Mouse (Mus musculus): ENCODE measurements around the gene Supt3.

The Supt3 gene

GRCm38 (mm10) chr17:44782366-44782765 is 5.4 kb downstream of the Supt3 start:
- DNase-seq (ENCODE audit: low spot score in 2 of 2): no peak

- DNase-seq (ENCODE audit: low spot score in 2 of 2): no peak
These were observed 6.2 kb downstream of the Supt3 start for GRCm38 (mm10) chr17:44783143-44783542.

GRCm38 (mm10) chr17:44788982-44789747 is 12.2 kb downstream of the Supt3 start:
- DNase-seq (ENCODE audit: low spot score in 2 of 2): no peak

GRCm38 (mm10) chr17:44792218-44792917 is 15.4 kb downstream of the Supt3 start:
- no peak for DNase-seq (ENCODE audit: low spot score in 2 of 2)

- DNase-seq (ENCODE audit: low spot score in 2 of 2): no peak
These were observed 20.4 kb downstream of the Supt3 start for GRCm38 (mm10) chr17:44797331-44797730.

- DNase-seq (ENCODE audit: low spot score in 2 of 2): no peak
These were observed 30.1 kb downstream of the Supt3 start for GRCm38 (mm10) chr17:44807031-44807430.

- DNase-seq (ENCODE audit: low spot score in 2 of 2): no peak
These were observed 37.7 kb downstream of the Supt3 start, which contains the start of gene Runx2 for GRCm38 (mm10) chr17:44814508-44815175. Runx2 (minus strand) TSS chr17:44814797.

- no peak for DNase-seq (ENCODE audit: low spot score in 2 of 2)
These were observed 41.9 kb downstream of the Supt3 start for GRCm38 (mm10) chr17:44818825-44819224.

GRCm38 (mm10) chr17:44819816-44820215 is 42.9 kb downstream of the Supt3 start:
- no peak for DNase-seq (ENCODE audit: low spot score in 2 of 2)

- DNase-seq (ENCODE audit: low spot score in 2 of 2): no peak
These were observed 45.0 kb downstream of the Supt3 start for GRCm38 (mm10) chr17:44821940-44822339.

- no peak for DNase-seq (ENCODE audit: low spot score in 2 of 2)
These were observed 50.2 kb downstream of the Supt3 start for GRCm38 (mm10) chr17:44827124-44827523.

GRCm38 (mm10) chr17:44827964-44828363 is 51.0 kb downstream of the Supt3 start:
- DNase-seq (ENCODE audit: low spot score in 2 of 2): no peak

- DNase-seq (ENCODE audit: low spot score in 2 of 2): no peak
These were observed 52.6 kb downstream of the Supt3 start for GRCm38 (mm10) chr17:44829587-44829986.

- DNase-seq (ENCODE audit: low spot score in 2 of 2): no peak
These were observed 54.2 kb downstream of the Supt3 start for GRCm38 (mm10) chr17:44831201-44831600.

- no peak for DNase-seq (ENCODE audit: low spot score in 2 of 2)
These were observed 65.2 kb downstream of the Supt3 start for GRCm38 (mm10) chr17:44842184-44842583.

- DNase-seq (ENCODE audit: low spot score in 2 of 2): no peak
These were observed 86.2 kb downstream of the Supt3 start for GRCm38 (mm10) chr17:44863165-44863564.

GRCm38 (mm10) chr17:44893592-44893991 is 116.6 kb downstream of the Supt3 start:
- DNase-seq (ENCODE audit: low spot score in 2 of 2): no peak

GRCm38 (mm10) chr17:44943536-44944090 is 166.7 kb downstream of the Supt3 start:
- DNase-seq (ENCODE audit: low spot score in 2 of 2): no peak

- no peak for DNase-seq (ENCODE audit: low spot score in 2 of 2)
These were observed 168.4 kb downstream of the Supt3 start for GRCm38 (mm10) chr17:44945333-44945732.

- DNase-seq (ENCODE audit: low spot score in 2 of 2): no peak
These were observed 171.4 kb downstream of the Supt3 start for GRCm38 (mm10) chr17:44948321-44948720.

- DNase-seq (ENCODE audit: low spot score in 2 of 2): no peak
These were observed 179.7 kb downstream of the Supt3 start for GRCm38 (mm10) chr17:44956671-44957070.

Data from frontal cortex, postnatal 14 days (tissue).